Mouse (Mus musculus) neural tube, embryonic 14.5 days (tissue): ENCODE data around the gene Celf2. TPM values are rescaled to one million over a fixed set of nuclear protein-coding genes. Genes with fewer than 3 reads are reported as not detected.

ENCODE experiments used
- ATAC-seq: fragments of 200-750 bp; cut with Nextera tagmentation; 2 replicates; pipeline ENCODE4 v1.8.0; 2017; ENCODE audit warnings: low read depth, mild to moderate bottlenecking, moderate TSS enrichment, moderate library complexity
- H3K27ac ChIP-seq: fragments of 300-500 bp; sonication (generic); 2 replicates; pipeline ENCODE4 v1.5.1; 2014; ENCODE audit warnings: low read depth, mild to moderate bottlenecking, control low read depth, low read length, moderate library complexity, mixed read lengths
- H3K27me3 ChIP-seq: fragments of 300-500 bp; sonication (generic); 2 replicates; pipeline ENCODE4 v1.6.1; 2014; ENCODE audit warnings: low read length; ENCODE audit not compliant: control insufficient read depth, insufficient read depth
- H3K36me3 ChIP-seq: fragments of 300-500 bp; sonication (generic); 2 replicates; pipeline ENCODE4 v1.6.1; 2014; ENCODE audit warnings: low read length, mixed read lengths; ENCODE audit not compliant: control insufficient read depth, insufficient read depth
- H3K4me1 ChIP-seq: fragments of 300-500 bp; sonication (generic); 2 replicates; pipeline ENCODE4 v1.6.1; 2014; ENCODE audit warnings: low read length; ENCODE audit not compliant: control insufficient read depth, insufficient read depth
- H3K4me2 ChIP-seq: fragments of 300-500 bp; sonication (generic); 2 replicates; pipeline ENCODE4 v1.6.1; 2014; ENCODE audit warnings: mild to moderate bottlenecking, low read depth, low read length, control low read depth
- H3K4me3 ChIP-seq: fragments of 300-500 bp; sonication (generic); 2 replicates; pipeline ENCODE4 v1.5.1; 2014; ENCODE audit warnings: low read depth, low read length, control low read depth, mixed read lengths
- H3K9ac ChIP-seq: fragments of 300-500 bp; sonication (generic); replicated peaks from 2 replicates; pipeline ENCODE4 v1.6.1; 2014; ENCODE audit warnings: low read depth, mild to moderate bottlenecking, control low read depth, low read length, mixed read lengths
- H3K9me3 ChIP-seq: fragments of 300-500 bp; sonication (generic); 2 replicates; pipeline ENCODE4 v1.6.1; 2016; ENCODE audit warnings: low read length; ENCODE audit not compliant: control insufficient read depth
- WGBS: fragments of 180-500 bp; shearing (Covaris S2); extraction: QIAGEN DNeasy Blood & Tissue Kit; methylation state at CpG from one replicate; pipeline ENCODE4 v1.1.7; 2014; 5-methylcytosine and 5-hydroxymethylcytosine counted together
- polyA plus RNA-seq: library from polyadenylated mRNA; unstranded; fragments of >200 nt; fragmentation: Nextera tagmentation; extraction: Ambion mirVana; gene quantifications from 2 replicates; pipeline ENCODE4 v1.2.1, GENCODE M21; 2014

The Celf2 gene
- polyA plus RNA-seq, 1 experiment from 2014 or later: 161 TPM

- no peaks in the 10 kb centered on the region for H3K4me1 ChIP-seq
- H3K9me3 ChIP-seq: no peaks in the 10 kb centered on the region
- no peak overlapping the region for H3K4me3 ChIP-seq
- peaks cover 4% of the 10 kb centered on the region; the same call in 1 of the 2 replicates for H3K36me3 ChIP-seq
- no peak overlapping the region for H3K27ac ChIP-seq
- H3K4me2 ChIP-seq: no peak overlapping the region
- no peak overlapping the region for H3K9ac ChIP-seq
- WGBS: 98% methylated on average over 3 of the region's 3 CpGs
- no peak for ATAC-seq
- no peaks in the 10 kb centered on the region for H3K27me3 ChIP-seq
These were observed 948.6 kb downstream of the Celf2 start for GRCm38 (mm10) chr2:6560802-6561201.

DNA sequence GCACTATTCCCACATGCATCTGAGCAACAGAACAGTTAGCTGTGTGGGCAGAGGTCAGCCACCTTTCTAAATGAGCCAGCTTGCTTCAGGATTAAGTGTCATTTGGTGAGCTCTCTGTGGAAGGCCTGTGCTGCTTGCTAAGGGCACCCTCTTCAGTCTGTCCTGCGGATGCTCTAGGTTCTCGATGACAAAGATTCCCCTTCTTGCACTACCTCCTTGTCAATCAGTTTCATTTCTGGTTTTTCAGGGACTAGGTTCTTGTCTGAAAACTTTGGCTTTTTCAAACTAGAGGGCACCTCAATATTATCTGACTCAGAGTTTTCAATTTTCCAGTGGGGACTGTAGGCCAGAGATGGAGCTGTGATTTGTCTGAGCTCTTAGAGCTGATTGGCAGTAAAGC lies 949.8 kb downstream of the Celf2 start:
- no peak for ATAC-seq
- Histone ChIP-seq H3K9ac (no peak overlapping the region), H3K4me1 (no peaks in the 10 kb centered on the region), H3K9me3 (no peaks in the 10 kb centered on the region), H3K27ac (no peak overlapping the region), H3K4me2 (no peak overlapping the region), H3K4me3 (no peak overlapping the region), H3K36me3 (peaks cover 4% of the 10 kb centered on the region; the same call in 1 of the 2 replicates), H3K27me3 (no peaks in the 10 kb centered on the region)
- 98% methylated on average over 2 of the region's 2 CpGs for WGBS

DNA sequence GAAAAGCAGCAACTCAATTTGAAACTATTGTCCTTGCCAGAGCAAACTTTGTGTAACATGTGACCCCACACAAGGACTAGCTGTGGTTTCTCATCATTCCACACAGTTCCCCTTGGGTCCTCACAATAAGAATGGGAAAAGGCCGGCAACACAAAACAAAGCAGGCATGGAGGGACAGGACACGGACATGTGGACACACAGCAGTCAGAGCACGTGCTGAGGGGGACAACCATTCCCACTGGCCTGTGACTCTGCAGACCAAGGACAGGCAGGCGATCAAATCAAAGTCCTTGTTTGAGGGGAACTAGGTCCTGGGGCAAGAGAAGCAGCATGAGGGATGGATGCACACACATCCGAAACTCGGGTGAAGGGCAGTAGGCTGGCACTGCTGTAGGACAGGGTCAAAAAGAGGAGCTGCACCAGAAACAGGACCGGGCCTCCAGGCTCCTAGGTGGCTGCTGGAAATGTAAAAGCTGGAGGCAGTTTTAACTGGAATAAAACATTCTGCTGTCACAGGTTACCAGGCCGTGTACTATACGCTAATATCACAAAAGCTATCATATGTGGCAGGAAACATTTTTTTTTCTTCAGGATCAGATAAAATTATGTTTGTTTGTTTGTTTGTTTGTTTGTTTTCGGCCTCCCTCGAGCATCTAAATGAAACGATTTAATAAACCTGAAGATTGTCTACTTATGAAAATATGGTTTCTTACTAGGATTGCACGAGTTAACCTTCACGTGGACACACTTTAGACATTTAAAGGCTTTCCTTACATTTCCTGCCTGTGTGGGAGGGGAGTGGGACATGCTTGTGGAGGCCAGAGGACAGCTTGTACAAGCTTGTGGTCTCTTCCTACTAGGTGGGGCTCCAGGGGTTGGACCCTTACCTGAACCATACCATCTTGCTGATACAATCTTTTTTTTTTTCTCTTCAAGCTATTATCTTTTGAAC lies 950.8 kb downstream of the Celf2 start:
- WGBS: 89% methylated on average over 14 of the region's 14 CpGs
- Histone ChIP-seq H3K36me3 (peaks cover 4% of the 10 kb centered on the region; the same call in 1 of the 2 replicates), H3K4me2 (no peak overlapping the region), H3K4me3 (no peak overlapping the region), H3K27me3 (no peaks in the 10 kb centered on the region), H3K4me1 (no peaks in the 10 kb centered on the region), H3K27ac (no peak overlapping the region), H3K9me3 (no peaks in the 10 kb centered on the region), H3K9ac (no peak overlapping the region)
- ATAC-seq: no peak

DNA sequence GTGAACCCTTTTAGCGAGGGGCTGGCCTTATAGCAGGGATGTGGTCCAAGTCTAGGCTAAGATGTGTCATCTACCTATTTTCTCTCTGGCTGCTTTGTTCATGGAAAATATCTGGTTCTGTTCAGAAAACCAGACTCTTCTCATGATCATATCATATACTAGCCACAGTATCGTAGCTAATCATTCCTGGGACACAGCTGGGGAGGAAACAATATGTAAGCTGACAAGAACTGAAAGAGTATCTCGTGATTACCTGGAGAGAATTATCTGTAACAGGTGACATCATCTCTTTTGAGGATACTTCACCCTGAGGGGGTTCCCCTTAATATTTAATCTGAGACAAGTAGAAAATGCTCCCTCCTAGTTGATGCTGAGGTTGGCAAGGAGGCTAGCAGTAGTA lies 951.6 kb downstream of the Celf2 start:
- ATAC-seq: no peak
- WGBS: 89% methylated on average over 3 of the region's 3 CpGs
- Histone ChIP-seq H3K36me3 (peaks cover 4% of the 10 kb centered on the region; the same call in 1 of the 2 replicates), H3K4me3 (no peak overlapping the region), H3K9ac (no peak overlapping the region), H3K4me2 (no peak overlapping the region), H3K4me1 (no peaks in the 10 kb centered on the region), H3K27ac (no peak overlapping the region), H3K27me3 (no peaks in the 10 kb centered on the region), H3K9me3 (no peaks in the 10 kb centered on the region)

GRCm38 (mm10) chr2:6556913-6557312 lies 952.5 kb downstream of the Celf2 start:
- H3K27me3 ChIP-seq: no peaks in the 10 kb centered on the region
- WGBS: 95% methylated on average over 2 of the region's 2 CpGs
- H3K4me3 ChIP-seq: no peak overlapping the region
- no peaks in the 10 kb centered on the region for H3K4me1 ChIP-seq
- no peak overlapping the region for H3K27ac ChIP-seq
- no peak overlapping the region for H3K4me2 ChIP-seq
- H3K9ac ChIP-seq: no peak overlapping the region
- no peaks in the 10 kb centered on the region for H3K9me3 ChIP-seq
- no peak for ATAC-seq
- peaks cover 7% of the 10 kb centered on the region; the same call in 1 of the 2 replicates for H3K36me3 ChIP-seq

- Histone ChIP-seq H3K4me3 (no peak overlapping the region), H3K9me3 (no peaks in the 10 kb centered on the region), H3K9ac (no peak overlapping the region), H3K27me3 (no peaks in the 10 kb centered on the region), H3K4me1 (no peaks in the 10 kb centered on the region), H3K36me3 (peaks cover 4% of the 10 kb centered on the region; the same call in 1 of the 2 replicates), H3K27ac (no peak overlapping the region), H3K4me2 (no peak overlapping the region)
- no peak for ATAC-seq
- WGBS: 51% methylated on average over 7 of the region's 7 CpGs
These were observed 955.7 kb downstream of the Celf2 start for GRCm38 (mm10) chr2:6553656-6554055.

- WGBS: 93% methylated on average over 7 of the region's 7 CpGs
These were observed 960.1 kb downstream of the Celf2 start for GRCm38 (mm10) chr2:6549251-6549650.

DNA sequence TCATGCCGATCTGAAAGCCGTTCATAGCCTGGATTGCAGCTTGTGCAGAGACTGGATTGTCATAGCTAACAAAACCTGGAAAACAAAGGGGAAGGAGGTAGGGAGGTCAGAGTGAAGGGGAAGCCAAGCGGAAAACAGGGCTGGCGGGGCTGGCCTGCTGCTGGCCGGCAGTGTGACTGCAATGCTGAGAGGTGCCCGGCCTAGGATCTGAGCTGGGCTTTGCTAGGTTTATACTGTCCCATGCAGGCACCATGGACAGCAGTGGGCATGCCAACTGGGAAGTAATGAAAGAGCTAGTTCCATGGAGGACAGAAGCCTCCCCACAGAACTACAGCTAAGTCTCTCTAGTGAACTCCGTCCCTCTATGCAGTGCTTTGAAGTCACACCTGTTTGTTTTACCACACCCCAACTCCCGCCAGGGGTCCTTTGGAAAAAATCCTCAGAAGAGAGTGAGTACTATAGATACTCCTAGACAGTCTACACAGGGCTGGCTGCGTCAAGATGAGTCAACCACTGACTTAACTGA lies 962.2 kb downstream of the Celf2 start:
- Histone ChIP-seq H3K27ac (peak overlapping the region; percentile 44; the same call in 1 of the 2 replicates), H3K36me3 (peaks cover 7% of the 10 kb centered on the region; the same call in 1 of the 2 replicates), H3K9me3 (no peaks in the 10 kb centered on the region), H3K9ac (no peak overlapping the region), H3K4me3 (no peak overlapping the region), H3K27me3 (no peaks in the 10 kb centered on the region), H3K4me1 (0 out of 2 replicates have a peak, but pooled peaks cover 5% of the 10 kb centered on the region), H3K4me2 (no peak overlapping the region)
- WGBS: 19% methylated on average over 9 of the region's 9 CpGs
- peak; percentile 70 for ATAC-seq

More at GRCm38 (mm10) chr2:6549251-6549650, 960.1 kb downstream of the Celf2 start:
- Histone ChIP-seq H3K9me3 (no peaks in the 10 kb centered on the region), H3K27ac (no peak overlapping the region), H3K36me3 (peaks cover 8% of the 10 kb centered on the region; the same call in 1 of the 2 replicates), H3K4me2 (no peak overlapping the region), H3K4me1 (0 out of 2 replicates have a peak, but pooled peaks cover 5% of the 10 kb centered on the region), H3K4me3 (no peak overlapping the region), H3K9ac (no peak overlapping the region), H3K27me3 (no peaks in the 10 kb centered on the region)
- ATAC-seq: no peak
